Mouse (Mus musculus): ENCODE measurements around the gene Chga.

DNA sequence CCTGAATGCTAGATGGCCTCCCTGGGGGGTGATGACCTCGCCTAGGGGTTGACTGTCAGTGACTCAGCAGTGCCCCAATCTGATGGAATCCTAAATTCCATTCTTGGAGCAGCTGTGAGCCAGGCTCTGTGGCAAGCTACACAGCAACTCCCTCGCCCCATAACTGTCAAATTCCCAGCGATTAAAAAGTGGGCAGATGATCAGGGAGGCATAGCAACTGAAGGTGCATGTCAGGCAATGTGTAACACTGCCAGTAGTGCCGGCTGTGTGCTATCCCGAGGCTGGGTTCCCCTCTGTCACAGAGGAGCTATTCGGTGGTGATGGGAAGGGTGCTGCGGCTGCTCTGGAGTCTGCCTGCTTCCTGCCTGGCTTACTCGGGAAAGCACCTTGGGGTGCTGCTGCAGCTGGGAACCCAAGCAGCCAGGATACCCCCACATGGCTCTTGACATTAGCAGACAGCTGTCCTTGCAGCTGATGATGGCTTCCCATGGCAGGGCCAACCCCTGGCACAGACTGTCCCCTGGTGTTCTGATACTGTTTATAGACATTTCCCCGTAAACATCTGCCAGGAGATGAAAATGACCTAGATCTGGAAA, 31.6 kb downstream of the Chga start:
- TF ChIP-seq POLR2A (IDR thresholded peaks at IDR 0.05; ENCODE audit: control insufficient read depth in 1 of 2, insufficient read depth in 1 of 2, low read depth in 1 of 2, low read length in 2 of 2, poor library complexity in 1 of 2) (no peak), MXI1 (IDR thresholded peaks at IDR 0.05; ENCODE audit: low read depth, low read length) (no peak), CHD2 (IDR thresholded peaks at IDR 0.05; ENCODE audit: low read length) (no peak), CTCF (IDR thresholded peaks at IDR 0.05 in 2 of 3, conservative IDR thresholded peaks at IDR 0.05 in 1 of 3; ENCODE audit: control insufficient read depth in 1 of 3, insufficient read depth in 1 of 3, low read depth in 2 of 3, low read length in 3 of 3, poor library complexity in 1 of 3, severe bottlenecking in 1 of 3) (no peak), TAL1 (IDR thresholded peaks at IDR 0.05; ENCODE audit: low read length) (no peak), E2F4 (IDR thresholded peaks at IDR 0.05; ENCODE audit: borderline replicate concordance, low read depth, low read length) (no peak), POLR2AphosphoS2 (IDR thresholded peaks at IDR 0.05; ENCODE audit: low read length) (no peak), GATA1 (IDR thresholded peaks at IDR 0.05; ENCODE audit: low read depth, low read length) (no peak), NRF1 (IDR thresholded peaks at IDR 0.05; ENCODE audit: insufficient read depth, low read depth, low read length, poor library complexity, severe bottlenecking) (no peak), KAT2A (conservative IDR thresholded peaks at IDR 0.05; ENCODE audit: low read depth, low read length) (no peak)
